Mouse (Mus musculus): ENCODE data around the gene Tnfrsf17.

DNA sequence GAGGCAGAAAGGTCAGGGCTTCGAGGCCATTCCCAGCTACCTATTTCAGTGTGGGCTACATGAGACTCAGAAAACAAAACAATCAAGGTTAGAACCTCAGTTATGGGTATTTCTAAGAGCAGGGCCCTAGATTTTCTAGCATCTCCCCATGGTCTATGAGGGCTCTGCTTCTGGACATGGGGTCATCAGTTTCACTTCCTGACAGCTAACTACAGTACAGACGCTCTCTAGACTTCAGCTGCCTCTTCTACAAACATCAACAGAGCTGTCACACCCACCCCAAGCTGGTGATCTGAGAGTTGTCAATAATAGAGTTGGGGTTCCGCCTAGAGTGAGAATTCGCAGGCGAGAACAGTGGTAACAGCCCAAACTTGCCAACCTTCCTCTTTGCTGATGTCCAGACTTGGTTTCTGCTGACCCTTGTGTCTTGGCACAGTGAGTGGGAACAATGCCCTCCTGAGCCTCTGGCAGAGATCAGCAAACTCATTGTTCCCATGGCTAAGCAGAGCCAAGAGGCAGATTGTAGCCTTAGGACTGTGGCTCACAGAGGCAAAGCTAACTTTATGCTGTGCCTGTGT lies 30.9 kb upstream of the Tnfrsf17 start:
- TF ChIP-seq CTCF (IDR thresholded peaks at IDR 0.05; ENCODE audit: extremely low read depth, insufficient read depth, low read length) = no peak
- no peak for TF ChIP-seq POLR2A (IDR thresholded peaks at IDR 0.05; ENCODE audit: extremely low read depth, insufficient read depth, low read length)
